9 mouse cellular contexts compared by ENCODE assay signal in genomic region chr7:54835372-54835851, GRCm38 (mm10). TPM values are rescaled to one million over a fixed set of nuclear protein-coding genes. Genes with fewer than 3 reads are reported as not detected.
DNase-seq lines count a peak whose midpoint lies in the region; ATAC-seq lines count a peak whose summit lies in the region.
"Had no signal": no experiment of that assay in that cellular context is flagged by ENCODE, and none has a peak within 500 bp of the region (broad histone marks: within the 10 kb centered on the region; RNA-seq: fewer than 3 reads in every experiment).

Gene Luzp2 (plus strand): TSS chr7:54835498.

- WGBS in heart, embryonic 15.5 days, result 0% methylated on average over 22 of the region's 22 CpGs
- 1% methylated on average over 15 of the region's 22 CpGs for WGBS in embryonic facial prominence, embryonic 14.5 days
- under 1% methylated on average over 22 of the region's 22 CpGs for WGBS in intestine, embryonic 14.5 days
- WGBS in stomach, embryonic 14.5 days, result 1% methylated on average over 22 of the region's 22 CpGs

- H3K36me3 ChIP-seq in heart, embryonic 15.5 days, result no peaks in the 10 kb centered on the region
- H3K36me3 ChIP-seq in embryonic facial prominence, embryonic 14.5 days (ENCODE audit: control insufficient read depth, insufficient read depth, low read length), result no peaks in the 10 kb centered on the region
- no peaks in the 10 kb centered on the region for H3K36me3 ChIP-seq in intestine, embryonic 14.5 days (ENCODE audit: control insufficient read depth, insufficient read depth, low read length)
- H3K36me3 ChIP-seq in stomach, embryonic 14.5 days (ENCODE audit: control insufficient read depth, insufficient read depth, low read length), result no peaks in the 10 kb centered on the region
- H3K36me3 ChIP-seq: G1E had no signal

- peak within 1 kb of the TSS; percentile 47 for H3K4me3 ChIP-seq in heart, embryonic 15.5 days
- peak within 1 kb of the TSS; percentile 49 for H3K4me3 ChIP-seq in embryonic facial prominence, embryonic 14.5 days (ENCODE audit: low read depth, low read length)
- H3K4me3 ChIP-seq in intestine, embryonic 14.5 days (ENCODE audit: low read depth, low read length), result peak within 1 kb of the TSS; percentile 38
- peak within 1 kb of the TSS; percentile 41 for H3K4me3 ChIP-seq in stomach, embryonic 14.5 days (ENCODE audit: low read depth, low read length)

- peak within 1 kb of the TSS; percentile 30; the same call in 1 of the 2 replicates for H3K9ac ChIP-seq in heart, embryonic 15.5 days
- H3K9ac ChIP-seq in embryonic facial prominence, embryonic 14.5 days (ENCODE audit: low read depth, low read length), result peak within 1 kb of the TSS; percentile 61
- peak within 1 kb of the TSS; percentile 20; the same call in 1 of the 2 replicates for H3K9ac ChIP-seq in intestine, embryonic 14.5 days (ENCODE audit: low read length)
- no peak within 1 kb of the TSS; the same call in 1 of the 2 replicates for H3K9ac ChIP-seq in stomach, embryonic 14.5 days (replicated peaks; ENCODE audit: low read depth, low read length)

- peaks cover 9% of the 10 kb centered on the region; the same call in 1 of the 2 replicates for H3K4me1 ChIP-seq in heart, embryonic 15.5 days (replicated peaks)
- 0 out of 2 replicates have a peak, but pooled peaks cover 3% of the 10 kb centered on the region for H3K4me1 ChIP-seq in embryonic facial prominence, embryonic 14.5 days (ENCODE audit: control insufficient read depth, insufficient read depth, low read length)
- H3K4me1 ChIP-seq in intestine, embryonic 14.5 days (replicated peaks; ENCODE audit: control insufficient read depth, insufficient read depth, low read length), result no peaks in the 10 kb centered on the region
- H3K4me1 ChIP-seq in stomach, embryonic 14.5 days (ENCODE audit: control insufficient read depth, insufficient read depth, low read length), result no peaks in the 10 kb centered on the region

- no peak within 1 kb of the TSS for H3K27ac ChIP-seq in heart, embryonic 15.5 days
- H3K27ac ChIP-seq in embryonic facial prominence, embryonic 14.5 days (replicated peaks; ENCODE audit: low read depth, low read length), result no peak within 1 kb of the TSS; the same call in 1 of the 2 replicates
- H3K27ac ChIP-seq in intestine, embryonic 14.5 days (ENCODE audit: low read depth), result no peak within 1 kb of the TSS
- no peak within 1 kb of the TSS for H3K27ac ChIP-seq in stomach, embryonic 14.5 days (ENCODE audit: low read length)

- H3K27me3 ChIP-seq in heart, embryonic 15.5 days, result peaks cover 11% of the 10 kb centered on the region
- H3K27me3 ChIP-seq in embryonic facial prominence, embryonic 14.5 days (replicated peaks; ENCODE audit: control insufficient read depth, insufficient read depth, low read length), result peaks cover 4% of the 10 kb centered on the region
- peaks cover 14% of the 10 kb centered on the region; the same call in 1 of the 2 replicates for H3K27me3 ChIP-seq in intestine, embryonic 14.5 days (replicated peaks; ENCODE audit: control insufficient read depth, insufficient read depth, low read length)
- H3K27me3 ChIP-seq in stomach, embryonic 14.5 days (ENCODE audit: control insufficient read depth, insufficient read depth, low read length), result no peaks in the 10 kb centered on the region

- ATAC-seq in heart, embryonic 15.5 days (replicated peaks; ENCODE audit: insufficient number of reproducible peaks, insufficient read depth, low FRiP score, low read depth), result no peak
- peak; percentile 85 for ATAC-seq in embryonic facial prominence, embryonic 14.5 days (ENCODE audit: low read depth)
- ATAC-seq in intestine, embryonic 14.5 days (replicated peaks; ENCODE audit: low FRiP score, low TSS enrichment, low read depth), result peak; percentile 74; the same call in 1 of the 2 replicates
- peak; percentile 39 for ATAC-seq in megakaryocyte progenitor cell, adult 5-6 weeks (replicated peaks; ENCODE audit: poor library complexity)
- ATAC-seq in stomach, embryonic 14.5 days (ENCODE audit: insufficient number of reproducible peaks, insufficient read depth, low FRiP score, low read depth), result peak; percentile 49; the same call in 1 of the 2 replicates

- peak within 1 kb of the TSS; percentile 82 for H3K4me2 ChIP-seq in heart, embryonic 15.5 days
- peak within 1 kb of the TSS; percentile 90 for H3K4me2 ChIP-seq in embryonic facial prominence, embryonic 14.5 days (ENCODE audit: low read depth, low read length)
- H3K4me2 ChIP-seq in intestine, embryonic 14.5 days (ENCODE audit: low read length), result peak within 1 kb of the TSS; percentile 66
- peak within 1 kb of the TSS; percentile 63 for H3K4me2 ChIP-seq in stomach, embryonic 14.5 days (replicated peaks; ENCODE audit: low read depth, low read length)

- DNase-seq in heart, adult 9 months (ENCODE audit: low spot score in 2 of 2), result no peak
- DNase-seq in adrenal gland, postnatal 14 days, result peak; percentile 4
- DNase-seq in embryonic facial prominence, embryonic 14.5 days (ENCODE audit: low spot score), result peak; percentile 34
- peak; percentile 67 for DNase-seq in intestine, embryonic 14.5 days (ENCODE audit: low spot score)
- DNase-seq in urinary bladder, postnatal 25 days (ENCODE audit: low spot score), result no peak

- H3K9me3 ChIP-seq in heart, embryonic 15.5 days (replicated peaks), result no peaks in the 10 kb centered on the region
- H3K9me3 ChIP-seq in embryonic facial prominence, embryonic 14.5 days (ENCODE audit: control insufficient read depth, low read length), result no peaks in the 10 kb centered on the region
- H3K9me3 ChIP-seq in intestine, embryonic 14.5 days (ENCODE audit: control insufficient read depth, low read length), result no peaks in the 10 kb centered on the region
- H3K9me3 ChIP-seq in stomach, embryonic 14.5 days (ENCODE audit: control insufficient read depth, low read depth, low read length), result no peaks in the 10 kb centered on the region
- H3K9me3 ChIP-seq: G1E had no signal

RNA-seq across cellular contexts. Expression of gene Luzp2, which starts in this region (rescaled TPM):
- polyA plus RNA-seq in heart, embryonic 15.5 days (2015; fragmentation: Nextera tagmentation; extraction: Ambion mirVana), result 0.43 and 0.58 TPM in 2 replicates
- total RNA-seq in adrenal gland, postnatal 14 days (2021), result 1.0 and 1.3 TPM in 2 replicates
- 5.7 and 6.3 TPM in 2 replicates for polyA plus RNA-seq in embryonic facial prominence, embryonic 14.5 days (2014; fragmentation: Nextera tagmentation; extraction: Ambion mirVana)
- 0.43 and 0.78 TPM in 2 replicates for polyA plus RNA-seq in intestine, embryonic 14.5 days (2014; fragmentation: Nextera tagmentation; extraction: Ambion mirVana)
- total RNA-seq in megakaryocyte progenitor cell, adult 5-6 weeks (2015), result not detected in 2 replicates
- not detected in 2 replicates for total RNA-seq in megakaryocyte progenitor cell, adult 5-6 weeks (2017)
- 1.5 and 3.0 TPM in 2 replicates for polyA plus RNA-seq in stomach, embryonic 14.5 days (2014; fragmentation: Nextera tagmentation; extraction: Ambion mirVana)
- polyA plus RNA-seq: G1E had no signal

Comparison
In these comparisons a context has a peak if more than half of its experiments do, and no peak if none do; other contexts are left out.
1. Peak in DNase-seq, ATAC-seq, H3K4me3 ChIP-seq, H3K9ac ChIP-seq and H3K4me2 ChIP-seq in intestine, embryonic 14.5 days; RNA of the gene not detected or under 1 TPM.
2. Peak in ATAC-seq in megakaryocyte progenitor cell, adult 5-6 weeks; RNA of the gene not detected or under 1 TPM.
3. DNase-seq: peak in adrenal gland, postnatal 14 days (single experiment) and embryonic facial prominence, embryonic 14.5 days (single experiment); none in heart, adult 9 months (0 of 2) and urinary bladder, postnatal 25 days (single experiment).
4. Peak in every context shown above with its lines, with median percentiles within 50 percentile points of each other: H3K4me2 ChIP-seq and H3K4me3 ChIP-seq.